Mouse (Mus musculus) urinary bladder, postnatal 36 days (tissue): ENCODE data around the gene Gm49776.
"Not testable (repeated sequence)": the region's sequence is repeated elsewhere in the genome, so short reads cannot be mapped to it uniquely, and the experiment has no call there.

Experiments
- DNase-seq, 2 experiments: peaks; one replicate each; pipeline ENCODE4 v3.0.0; 2022; ENCODE audit warnings: low spot score in 2 of 2, mixed read lengths in 1 of 2

Gm49776 gene

DNA sequence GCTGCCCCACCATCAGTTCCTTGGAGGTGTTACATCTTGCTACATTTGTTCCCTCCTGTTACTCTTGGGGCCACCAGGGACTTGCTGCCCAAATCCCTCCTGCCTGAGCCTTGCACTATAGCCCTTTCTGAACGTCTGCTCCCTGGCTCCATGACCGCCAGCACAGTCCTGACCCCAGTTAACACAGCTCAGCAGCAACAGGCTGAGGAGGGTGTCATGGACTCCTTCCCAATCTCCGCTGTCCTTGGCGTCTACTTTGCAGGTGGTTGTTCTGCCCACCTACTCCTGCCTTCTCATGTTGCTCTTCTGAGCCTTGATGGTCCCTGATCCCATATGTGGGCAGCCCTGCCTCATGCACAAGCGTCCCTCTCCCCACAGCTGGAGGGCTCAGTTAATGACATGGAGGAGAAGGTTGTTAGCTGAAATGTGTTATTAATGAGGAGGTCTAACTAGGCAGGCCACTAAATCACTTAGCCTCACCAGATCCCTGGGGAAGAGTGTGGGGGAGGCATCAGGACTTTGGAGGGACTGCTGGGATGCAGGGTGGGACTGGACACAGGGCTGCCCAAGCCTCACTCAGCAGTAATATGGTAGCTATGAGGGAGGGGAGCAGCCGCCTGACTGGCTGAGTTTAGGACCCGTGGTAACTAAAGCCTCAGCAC, 54.6 kb downstream of the Gm49776 start:
- DNase-seq = no peak

DNA sequence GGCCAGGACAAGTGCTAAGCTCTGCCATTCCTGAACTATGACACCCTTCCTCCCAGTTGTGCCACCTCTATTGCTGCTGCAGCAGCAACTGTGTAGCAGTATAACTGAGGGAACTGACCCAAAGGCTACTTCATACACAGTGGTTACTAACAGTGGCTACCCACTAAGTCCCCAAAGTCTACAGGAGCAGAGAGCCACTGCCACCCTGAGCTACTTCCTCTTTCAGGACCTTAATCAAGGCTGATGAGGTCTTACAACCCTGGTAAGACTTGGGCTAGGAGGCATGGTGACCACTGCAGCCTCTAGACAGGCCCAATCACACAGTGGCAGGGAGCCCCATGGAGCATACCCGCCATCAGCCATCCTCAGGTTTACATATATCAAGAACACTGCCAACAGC, 56.1 kb downstream of the Gm49776 start:
- DNase-seq = no peak

DNA sequence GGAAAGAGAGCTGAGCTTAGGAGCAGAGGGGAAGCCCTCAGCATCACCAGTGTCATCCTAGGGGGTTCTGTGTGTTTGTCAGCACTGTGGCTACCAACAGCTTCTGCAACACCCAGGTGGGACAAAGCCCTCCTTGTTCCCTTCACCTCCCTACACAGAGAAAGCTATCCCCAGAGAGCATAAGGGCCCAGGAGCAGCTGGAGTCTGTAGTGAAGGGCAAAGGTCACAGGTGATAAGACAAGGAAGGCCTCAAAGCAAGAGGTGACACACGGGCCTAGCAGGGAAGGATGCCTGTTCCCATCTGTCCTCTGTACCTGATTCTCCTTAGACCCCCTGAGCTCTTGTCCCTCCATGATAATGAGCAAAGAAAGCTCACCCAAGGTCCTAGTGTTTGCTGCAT, 56.5 kb downstream of the Gm49776 start:
- no peak for DNase-seq

DNA sequence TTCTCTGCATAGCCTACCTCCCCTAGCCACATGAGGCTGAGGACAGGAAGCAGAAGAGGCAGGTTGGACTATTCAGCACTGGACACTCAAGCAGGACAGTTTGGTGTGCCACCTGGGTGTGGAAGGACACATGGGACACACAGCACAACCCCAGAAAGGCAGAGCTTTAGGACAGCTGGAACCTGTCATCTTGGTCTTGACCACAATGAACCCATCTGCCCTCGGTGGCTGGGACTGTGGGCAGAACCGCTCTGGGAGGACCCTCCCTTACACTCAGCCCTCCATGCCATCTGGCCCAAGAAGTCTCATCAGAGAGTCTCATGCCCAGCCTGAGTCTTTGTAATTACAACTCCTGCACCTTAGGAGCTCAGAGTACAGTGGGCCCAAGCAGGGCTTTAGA, 58.1 kb downstream of the Gm49776 start:
- no peak for DNase-seq

GRCm38 (mm10) chr16:18198365-18199098, 59.6 kb downstream of the Gm49776 start:
- no peak for DNase-seq

- no peak for DNase-seq
Observed at GRCm38 (mm10) chr16:18197881-18198280, 60.2 kb downstream of the Gm49776 start.

DNA sequence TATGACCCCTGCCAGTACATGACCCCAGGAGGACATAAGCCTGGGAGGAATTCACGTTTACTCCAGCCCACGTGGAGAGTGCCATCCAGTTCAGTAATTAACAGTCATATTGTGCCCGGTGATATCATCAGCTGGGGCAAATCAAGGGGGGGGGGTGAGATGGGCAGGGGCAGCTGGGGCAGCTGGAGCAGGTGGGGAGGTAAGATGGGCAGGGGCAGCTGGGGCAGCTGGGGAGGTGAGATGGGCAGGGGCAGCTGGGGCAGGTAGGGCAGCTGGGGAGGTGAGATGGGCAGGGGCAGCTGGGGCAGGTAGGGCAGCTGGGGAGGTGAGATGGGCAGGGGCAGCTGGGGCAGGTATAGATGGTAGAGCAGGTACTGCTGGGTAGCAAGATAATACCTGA, 62.6 kb downstream of the Gm49776 start:
- DNase-seq = not testable (repeated sequence)
